Mouse (Mus musculus): Measurements from ENCODE around the gene Man1c1.

GRCm38 (mm10) chr4:134684637-134685338 is 19.3 kb downstream of the Man1c1 start:
- TF ChIP-seq CTCF (IDR thresholded peaks at IDR 0.05; ENCODE audit: low read depth) (peak; percentile 21; the same call in 1 of the 2 replicates), EP300 (IDR thresholded peaks at IDR 0.05; ENCODE audit: low read depth) (no peak)
